Mouse (Mus musculus) cerebellum, postnatal 10 days (tissue): ENCODE results near the gene Cbwd1.
A peak's percentile ranks its signal among the peaks of the same experiment; 100 is the strongest.
"Not testable (repeated sequence)": the region's sequence is repeated elsewhere in the genome, so short reads cannot be mapped to it uniquely, and the experiment has no call there.

Experiments
- DNase-seq, 2 experiments: peaks; one replicate each; pipeline ENCODE4 v3.0.0; 2021; ENCODE audit warnings: mixed read lengths in 2 of 2

The Cbwd1 gene

GRCm38 (mm10) chr19:24896536-24896935 lies 64.9 kb downstream of the Cbwd1 start:
- no peak for DNase-seq

GRCm38 (mm10) chr19:24886888-24887287 lies 74.5 kb downstream of the Cbwd1 start:
- DNase-seq = no peak

GRCm38 (mm10) chr19:24885504-24885903 lies 75.9 kb downstream of the Cbwd1 start:
- peak; percentile 75 to 83 for DNase-seq

- DNase-seq = no peak
These were observed 80.2 kb downstream of the Cbwd1 start for GRCm38 (mm10) chr19:24881237-24881636.

- DNase-seq = not testable (repeated sequence)
These were observed 86.1 kb downstream of the Cbwd1 start, which contains the start of gene Gm10053 for GRCm38 (mm10) chr19:24875129-24875870. TSS of gene Gm10053 (plus strand) at chr19:24875686.

GRCm38 (mm10) chr19:24873873-24874272 lies 87.5 kb downstream of the Cbwd1 start:
- DNase-seq = peak; percentile 43 to 59

- peak; percentile 86 to 91 for DNase-seq
These were observed 90.3 kb downstream of the Cbwd1 start for GRCm38 (mm10) chr19:24871037-24871635.
